Mouse (Mus musculus): ENCODE measurements at regions not wholly inside any gene's neighbourhood (a gene's known extent, or its start where the extent isn't known, plus 50 kb on each side); places are given as distances from the start of the nearest gene placed in this dataset.

GRCm38 (mm10) chr15:7597335-7597734 is 199.1 kb upstream of the Egflam start:
- TF ChIP-seq POLR2A (IDR thresholded peaks at IDR 0.05; ENCODE audit: low read depth, low read length) (no peak), CTCF (IDR thresholded peaks at IDR 0.05; ENCODE audit: extremely low read depth, insufficient read length, insufficient replicate concordance, low read depth, low read length) (no peak)
